Mouse (Mus musculus) erythroblast, embryonic 14.5 days (primary cell): ENCODE results near the gene Rab40b.

ENCODE experiments used
- GATA1 ChIP-seq: IDR thresholded peaks from 2 replicates; pipeline ENCODE4 v1.6.1; 2012; ENCODE audit warnings: low read length, inconsistent platforms, mixed read lengths
- TAL1 ChIP-seq: IDR thresholded peaks from 3 replicates; pipeline ENCODE4 v1.6.1; 2012; ENCODE audit warnings: low read length, inconsistent platforms, mixed read lengths

- TF ChIP-seq GATA1, result no peak
- no peak for TF ChIP-seq TAL1
Observed at GRCm38 (mm10) chr11:121326034-121326433, 62.0 kb downstream of the Rab40b start.
